Mouse (Mus musculus) telencephalon, adult 2 months (tissue): ENCODE results near the gene Tas2r125.
"Not testable (repeated sequence)": the region's sequence is repeated elsewhere in the genome, so short reads cannot be mapped to it uniquely, and the experiment has no call there.

ENCODE experiments used
- DNase-seq: peaks from one replicate; pipeline ENCODE4 v3.0.0-alpha.2; 2011; ENCODE audit warnings: low read depth, low spot score

Gene Tas2r125

DNA sequence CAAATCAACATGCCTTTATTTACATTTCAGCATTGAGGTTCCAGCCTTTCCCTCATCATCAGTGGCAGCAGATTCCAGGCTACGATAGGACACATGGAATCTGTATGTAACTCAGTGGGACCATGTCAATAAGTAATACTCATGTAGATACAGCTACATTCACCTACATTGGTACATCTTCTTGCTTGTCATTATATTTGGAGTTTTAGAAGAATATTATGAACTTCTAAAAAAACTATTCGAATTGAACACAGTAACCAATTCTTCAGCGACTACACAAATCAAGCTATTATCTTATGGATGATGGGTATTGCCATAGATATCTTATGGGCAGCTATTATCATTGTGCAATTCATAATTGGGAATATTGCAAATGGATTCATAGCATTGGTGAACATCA is at the start of gene Tas2r125:
Gene Tas2r125 (plus strand): TSS at position 301 of the 400 bp plus-strand sequence.
- no peak for DNase-seq

DNA sequence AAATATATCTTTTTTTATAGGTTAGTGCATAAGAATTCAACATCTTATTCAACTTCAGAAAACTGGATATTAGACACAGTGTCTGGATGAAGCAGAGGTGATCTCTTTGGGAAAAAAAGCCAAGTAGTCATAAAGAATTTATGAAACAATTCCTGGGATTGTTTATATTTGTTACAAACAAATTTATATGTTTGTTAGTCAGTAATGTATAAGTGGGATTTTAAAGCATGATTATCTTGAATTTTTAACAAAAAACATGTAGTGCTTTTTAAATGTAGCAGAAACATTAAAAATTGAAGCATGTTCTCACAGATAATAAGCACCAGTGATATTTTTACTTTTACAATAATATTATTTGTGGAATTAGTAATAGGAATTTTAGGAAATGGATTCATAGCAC is 41.7 kb upstream of the Tas2r125 start, which contains the start of gene Tas2r110:
Gene Tas2r110 (plus strand): TSS at position 301 of the 400 bp plus-strand sequence.
- DNase-seq: no peak

DNA sequence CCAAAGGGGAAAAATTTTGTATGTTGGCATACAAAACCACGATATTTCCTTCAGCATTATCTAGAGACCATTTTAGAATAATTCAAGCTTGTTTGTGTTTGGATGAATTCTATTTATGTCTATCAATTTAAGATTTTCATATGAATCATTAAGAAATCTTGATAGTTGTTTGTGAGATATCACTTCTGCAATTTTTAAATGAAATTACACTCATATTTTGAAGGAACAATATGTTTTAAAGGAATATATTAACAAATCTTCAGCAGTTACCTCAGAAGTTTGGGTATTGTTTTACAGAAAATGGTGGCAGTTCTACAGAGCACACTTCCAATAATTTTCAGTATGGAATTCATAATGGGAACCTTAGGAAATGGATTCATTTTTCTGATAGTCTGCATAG is 16.7 kb upstream of the Tas2r125 start, which contains the start of gene Tas2r113:
Gene Tas2r113 (plus strand): TSS at position 301 of the 400 bp plus-strand sequence.
- no peak for DNase-seq

DNA sequence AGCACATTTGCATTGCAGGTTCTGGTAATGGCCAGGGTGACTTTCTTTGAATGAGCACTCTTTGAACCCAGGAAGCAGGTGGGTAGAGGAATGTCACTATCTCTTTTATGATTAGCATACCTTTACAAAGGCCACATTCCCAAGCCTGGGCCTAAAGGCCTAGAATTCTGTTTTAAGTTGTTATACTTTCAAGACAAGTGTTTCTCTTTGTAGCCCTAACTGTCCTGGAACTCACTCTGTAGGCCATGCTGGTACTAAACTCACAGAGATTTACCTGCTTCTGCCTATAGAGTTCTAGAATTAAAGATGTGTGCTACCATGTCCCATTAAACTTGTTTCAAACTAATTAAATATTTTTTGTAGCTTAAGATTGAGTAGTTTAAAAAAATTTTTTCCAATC is 31.9 kb downstream of the Tas2r125 start:
- not testable (repeated sequence) for DNase-seq

DNA sequence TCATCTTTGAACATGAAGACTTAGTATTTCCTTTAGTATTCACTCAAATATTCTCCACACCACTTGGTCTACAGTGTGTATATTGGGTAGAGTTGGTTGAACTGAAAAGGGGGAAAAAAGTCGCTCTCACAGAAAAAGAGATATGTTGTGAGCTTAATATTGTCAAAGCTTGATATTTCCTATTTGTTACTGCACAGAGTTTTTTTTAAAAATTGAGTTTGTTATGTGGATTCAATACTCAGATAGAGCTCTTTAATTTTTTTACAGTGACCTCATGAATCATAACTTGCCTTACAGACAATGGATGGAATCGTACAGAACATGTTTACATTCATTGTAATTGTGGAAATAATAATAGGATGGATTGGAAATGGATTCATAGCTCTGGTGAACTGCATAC is 41.4 kb downstream of the Tas2r125 start, which contains the start of gene Tas2r129:
Gene Tas2r129 (plus strand): TSS at position 301 of the 400 bp plus-strand sequence.
- DNase-seq: no peak

DNA sequence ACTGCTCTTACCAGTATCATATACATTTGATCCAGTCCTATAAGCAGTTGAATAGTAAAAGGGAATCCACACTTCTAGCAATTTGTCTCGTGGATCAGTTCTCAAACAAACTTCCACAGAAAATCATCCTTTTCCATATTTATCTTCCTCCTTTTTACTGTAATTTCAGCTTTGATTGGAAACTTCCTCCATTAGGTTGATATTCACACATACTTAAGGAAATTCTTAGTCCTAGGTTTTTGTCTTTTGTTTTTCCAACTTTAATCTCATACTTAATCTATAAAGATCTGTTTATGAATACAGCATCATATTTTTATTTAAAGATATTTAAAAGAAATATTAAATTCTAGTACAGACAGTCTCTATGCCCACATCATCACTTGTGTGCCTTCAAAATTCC is 48.4 kb downstream of the Tas2r125 start, which contains the start of gene Tas2r131:
Gene Tas2r131 (minus strand): TSS at position 101 of the 400 bp plus-strand sequence.
- DNase-seq: no peak
